8 mouse cellular contexts compared by ENCODE assay signal in the genomic region with DNA sequence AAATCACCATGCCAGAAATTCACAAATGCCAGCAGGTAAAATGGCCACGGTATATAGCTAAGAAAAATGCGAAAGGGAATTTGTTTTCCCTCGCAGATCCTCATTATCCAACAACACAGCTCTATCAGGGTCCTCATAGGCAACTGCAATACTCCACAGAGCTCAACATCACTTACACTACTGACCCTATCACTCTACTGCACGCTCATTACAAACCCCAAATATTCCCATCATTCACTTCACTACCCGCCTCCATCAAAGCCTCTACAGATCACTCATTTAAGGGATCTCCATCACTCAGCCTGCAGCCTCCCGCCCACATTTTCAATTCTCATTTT. TPM values are rescaled to one million over a fixed set of nuclear protein-coding genes. Genes with fewer than 3 reads are reported as not detected.
DNase-seq lines count a peak whose midpoint lies in the region; ATAC-seq and TF ChIP-seq lines count a peak whose summit lies in the region.

No protein-coding gene starts in this region.

- peak overlapping the region; percentile 68 for H3K4me3 ChIP-seq in layer of hippocampus, adult 2 months
- H3K4me3 ChIP-seq in embryonic facial prominence, embryonic 12.5 days: peak overlapping the region; percentile 35
- peak overlapping the region; percentile 40 for H3K4me3 ChIP-seq in hindbrain, postnatal 0 days (ENCODE audit: low read length)
- peak overlapping the region; percentile 37 for H3K4me3 ChIP-seq in midbrain, postnatal 0 days (ENCODE audit: low read depth, low read length)

- no peaks in the 10 kb centered on the region for H3K4me1 ChIP-seq in embryonic facial prominence, embryonic 12.5 days
- no peaks in the 10 kb centered on the region for H3K4me1 ChIP-seq in hindbrain, postnatal 0 days (ENCODE audit: insufficient read depth, low read length)
- H3K4me1 ChIP-seq in midbrain, postnatal 0 days (ENCODE audit: insufficient read depth, low read length): no peaks in the 10 kb centered on the region

- H3K9me3 ChIP-seq in embryonic facial prominence, embryonic 12.5 days: no peaks in the 10 kb centered on the region
- H3K9me3 ChIP-seq in hindbrain, postnatal 0 days (ENCODE audit: low read length): no peaks in the 10 kb centered on the region
- no peaks in the 10 kb centered on the region for H3K9me3 ChIP-seq in midbrain, postnatal 0 days (ENCODE audit: low read length)

- TF ChIP-seq CTCF in layer of hippocampus, adult 2 months (conservative IDR thresholded peaks at IDR 0.05): no peak
- TF ChIP-seq CTCF in hindbrain, postnatal 0 days (IDR thresholded peaks at IDR 0.05; ENCODE audit: low read depth): no peak
- no peak for TF ChIP-seq CTCF in midbrain, postnatal 0 days (IDR thresholded peaks at IDR 0.05)

- no peak overlapping the region; the same call in 1 of the 2 replicates for H3K9ac ChIP-seq in embryonic facial prominence, embryonic 12.5 days
- peak overlapping the region; percentile 58; the same call in 1 of the 2 replicates for H3K9ac ChIP-seq in hindbrain, postnatal 0 days (replicated peaks; ENCODE audit: low read length)
- H3K9ac ChIP-seq in midbrain, postnatal 0 days (replicated peaks; ENCODE audit: low read length, poor library complexity, severe bottlenecking): peak overlapping the region; percentile 55; the same call in 1 of the 2 replicates

- peak overlapping the region; percentile 42 for H3K4me2 ChIP-seq in embryonic facial prominence, embryonic 12.5 days (replicated peaks)
- peak overlapping the region; percentile 52 for H3K4me2 ChIP-seq in hindbrain, postnatal 0 days (ENCODE audit: low read depth, low read length)
- H3K4me2 ChIP-seq in midbrain, postnatal 0 days (ENCODE audit: low read depth, low read length, poor library complexity, severe bottlenecking): peak overlapping the region; percentile 43

- WGBS in embryonic facial prominence, embryonic 12.5 days: 48% methylated on average over 6 of the region's 6 CpGs
- WGBS in hindbrain, postnatal 0 days: 34% methylated on average over 6 of the region's 6 CpGs
- WGBS in midbrain, postnatal 0 days: 19% methylated on average over 6 of the region's 6 CpGs

- DNase-seq in layer of hippocampus, adult 2 months (ENCODE audit: low spot score in 2 of 2): no peak
- DNase-seq in layer of hippocampus, postnatal 14 days (ENCODE audit: low spot score in 2 of 2): no peak
- no peak for DNase-seq in hindbrain, postnatal 0 days (ENCODE audit: low spot score)
- DNase-seq in midbrain, postnatal 0 days (ENCODE audit: low spot score): no peak
- DNase-seq in spleen, postnatal 36 days (ENCODE audit: low spot score in 2 of 2): no peak
- no peak for DNase-seq in kidney, postnatal 25 days
- DNase-seq in right cerebral cortex, postnatal 36 days (ENCODE audit: low spot score in 2 of 2): no peak

- H3K27ac ChIP-seq in layer of hippocampus, adult 2 months: peak overlapping the region; percentile 95
- no peak overlapping the region for H3K27ac ChIP-seq in embryonic facial prominence, embryonic 12.5 days
- H3K27ac ChIP-seq in hindbrain, postnatal 0 days: peak overlapping the region; percentile 87
- H3K27ac ChIP-seq in midbrain, postnatal 0 days (ENCODE audit: low read depth, low read length): peak overlapping the region; percentile 84

- ATAC-seq in embryonic facial prominence, embryonic 12.5 days (ENCODE audit: insufficient number of reproducible peaks, insufficient read depth, low FRiP score, low TSS enrichment): 0 out of 2 replicates have a peak, but pooled peaks have one; percentile 41
- no peak for ATAC-seq in hindbrain, postnatal 0 days
- no peak for ATAC-seq in midbrain, postnatal 0 days (ENCODE audit: low FRiP score)

- no peaks in the 10 kb centered on the region for H3K27me3 ChIP-seq in embryonic facial prominence, embryonic 12.5 days
- no peaks in the 10 kb centered on the region for H3K27me3 ChIP-seq in hindbrain, postnatal 0 days (ENCODE audit: insufficient read depth, low read length)
- no peaks in the 10 kb centered on the region for H3K27me3 ChIP-seq in midbrain, postnatal 0 days (ENCODE audit: insufficient read depth, low read length)

- 0 out of 2 replicates have a peak, but pooled peaks cover 2% of the 10 kb centered on the region for H3K36me3 ChIP-seq in embryonic facial prominence, embryonic 12.5 days
- no peaks in the 10 kb centered on the region for H3K36me3 ChIP-seq in hindbrain, postnatal 0 days (ENCODE audit: insufficient read depth, low read length)
- H3K36me3 ChIP-seq in midbrain, postnatal 0 days (ENCODE audit: insufficient read depth, low read length): no peaks in the 10 kb centered on the region

RNA-seq across cellular contexts. Expression of a gene that starts 0.7 kb away (rescaled TPM):
- 1 to 10 TPM; 4.1 to 4.8 TPM for total RNA-seq in layer of hippocampus, adult 2 months (2021)
- 1 to 10 TPM; 3.3 to 3.8 TPM for total RNA-seq in layer of hippocampus, postnatal 14 days (2021)
- 2.2 and 2.9 TPM in 2 replicates for polyA plus RNA-seq in embryonic facial prominence, embryonic 12.5 days (2016; fragmentation: Nextera tagmentation; extraction: Ambion mirVana)
- 3.8 and 4.5 TPM in 2 replicates for total RNA-seq in hindbrain, postnatal 0 days (2014; rRNA removed)
- polyA plus RNA-seq in hindbrain, postnatal 0 days (2015; fragmentation: Nextera tagmentation; extraction: Ambion mirVana): 2.9 and 3.3 TPM in 2 replicates
- 4.4 and 4.7 TPM in 2 replicates for total RNA-seq in midbrain, postnatal 0 days (2014; rRNA removed)
- polyA plus RNA-seq in midbrain, postnatal 0 days (2015; fragmentation: Nextera tagmentation; extraction: Ambion mirVana): 3.3 and 3.4 TPM in 2 replicates

RNA-seq across cellular contexts. Expression of a gene that starts 20.4 kb away (rescaled TPM):
- not detected for total RNA-seq in layer of hippocampus, adult 2 months (2021)
- total RNA-seq in layer of hippocampus, postnatal 14 days (2021): not detected
- polyA plus RNA-seq in embryonic facial prominence, embryonic 12.5 days (2016; fragmentation: Nextera tagmentation; extraction: Ambion mirVana): not detected in 2 replicates
- not detected in 2 replicates for total RNA-seq in hindbrain, postnatal 0 days (2014; rRNA removed)
- polyA plus RNA-seq in hindbrain, postnatal 0 days (2015; fragmentation: Nextera tagmentation; extraction: Ambion mirVana): 0.24 TPM in 1 of 2 replicates, not detected in the other
- total RNA-seq in midbrain, postnatal 0 days (2014; rRNA removed): not detected in 2 replicates
- polyA plus RNA-seq in midbrain, postnatal 0 days (2015; fragmentation: Nextera tagmentation; extraction: Ambion mirVana): not detected in 2 replicates

RNA-seq across cellular contexts. Expression of a gene that starts 26.5 kb away (rescaled TPM):
- total RNA-seq in layer of hippocampus, adult 2 months (2021): 10 to 100 TPM in 1 of 2 experiments, 1 to 10 TPM in 1; 9.8 to 11.1 TPM
- total RNA-seq in layer of hippocampus, postnatal 14 days (2021): 10 to 100 TPM in 1 of 2 experiments, 1 to 10 TPM in 1; 9.0 to 10.8 TPM
- polyA plus RNA-seq in embryonic facial prominence, embryonic 12.5 days (2016; fragmentation: Nextera tagmentation; extraction: Ambion mirVana): 6.7 and 7.1 TPM in 2 replicates
- total RNA-seq in hindbrain, postnatal 0 days (2014; rRNA removed): 6.5 and 9.5 TPM in 2 replicates
- 3.8 and 5.2 TPM in 2 replicates for polyA plus RNA-seq in hindbrain, postnatal 0 days (2015; fragmentation: Nextera tagmentation; extraction: Ambion mirVana)
- 5.3 and 12.0 TPM in 2 replicates for total RNA-seq in midbrain, postnatal 0 days (2014; rRNA removed)
- polyA plus RNA-seq in midbrain, postnatal 0 days (2015; fragmentation: Nextera tagmentation; extraction: Ambion mirVana): 3.9 and 4.0 TPM in 2 replicates

RNA-seq across cellular contexts. Expression of a gene that starts 27.0 kb away (rescaled TPM):
- total RNA-seq in layer of hippocampus, adult 2 months (2021): not detected
- not detected for total RNA-seq in layer of hippocampus, postnatal 14 days (2021)
- not detected in 2 replicates for polyA plus RNA-seq in embryonic facial prominence, embryonic 12.5 days (2016; fragmentation: Nextera tagmentation; extraction: Ambion mirVana)
- not detected in 2 replicates for total RNA-seq in hindbrain, postnatal 0 days (2014; rRNA removed)
- not detected in 2 replicates for polyA plus RNA-seq in hindbrain, postnatal 0 days (2015; fragmentation: Nextera tagmentation; extraction: Ambion mirVana)
- total RNA-seq in midbrain, postnatal 0 days (2014; rRNA removed): not detected in 2 replicates
- not detected in 2 replicates for polyA plus RNA-seq in midbrain, postnatal 0 days (2015; fragmentation: Nextera tagmentation; extraction: Ambion mirVana)
